Mouse (Mus musculus): ENCODE measurements at regions not wholly inside any gene's neighbourhood (a gene's known extent, or its start where the extent isn't known, plus 50 kb on each side); places are given as distances from the start of the nearest gene placed in this dataset.

DNA sequence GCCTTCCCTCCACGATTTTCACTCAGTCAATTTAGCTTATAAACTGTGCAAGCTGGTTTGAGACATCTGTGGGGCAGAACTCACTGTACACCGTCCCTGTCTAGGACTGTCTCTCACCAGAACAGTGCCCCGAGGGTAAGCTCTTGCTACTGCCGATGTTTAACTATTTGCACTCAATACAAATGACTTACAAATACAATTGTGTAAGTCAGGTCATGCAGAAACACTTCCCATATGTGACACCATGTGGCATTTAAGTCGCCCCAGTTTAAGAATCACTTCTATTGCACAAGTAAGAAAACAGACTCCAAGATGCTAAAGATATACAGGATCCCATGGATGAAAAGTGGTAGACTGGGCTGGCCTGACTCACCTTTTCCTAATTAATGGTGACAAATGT, 195.6 kb downstream of the Cog6 start:
- TF ChIP-seq EP300 (IDR thresholded peaks at IDR 0.05; ENCODE audit: insufficient read depth, low read depth, low read length) (no peak), CTCF (IDR thresholded peaks at IDR 0.05) (no peak)
